Mouse (Mus musculus) E14TG2a.4 (cell line): ENCODE results near the gene Myh7.
A peak's percentile ranks its signal among the peaks of the same experiment; 100 is the strongest.
"Not testable (repeated sequence)": the region's sequence is repeated elsewhere in the genome, so short reads cannot be mapped to it uniquely, and the experiment has no call there.

Source experiments
- H3K27me3 ChIP-seq: 2 replicates; pipeline ENCODE4 v1.6.1; 2014; ENCODE audit warnings: low read length, control low read depth; ENCODE audit not compliant: insufficient read depth
- H3K36me3 ChIP-seq: 2 replicates; pipeline ENCODE4 v1.6.1; 2014; ENCODE audit warnings: low read length, control low read depth; ENCODE audit not compliant: insufficient read depth
- H3K4me1 ChIP-seq: replicated peaks from 2 replicates; pipeline ENCODE4 v1.6.1; 2014; ENCODE audit warnings: low read depth, low read length, control low read depth
- H3K4me3 ChIP-seq: replicated peaks from 2 replicates; pipeline ENCODE4 v1.5.1; 2014; ENCODE audit warnings: mild to moderate bottlenecking, low read length
- H3K9me3 ChIP-seq: 2 replicates; pipeline ENCODE4 v1.6.1; 2014; ENCODE audit warnings: low read length, control low read depth
- CTCF ChIP-seq: conservative IDR thresholded peaks from 2 replicates; pipeline ENCODE4 v1.5.1; 2014; ENCODE audit warnings: low read length
- NANOG ChIP-seq: IDR thresholded peaks from 2 replicates; pipeline ENCODE4 v1.6.1; 2014; ENCODE audit warnings: borderline replicate concordance, low read length, mixed read lengths
- POU5F1 ChIP-seq: IDR thresholded peaks from 2 replicates; pipeline ENCODE4 v1.6.1; 2014; ENCODE audit warnings: low read length, borderline replicate concordance

Myh7 gene

GRCm38 (mm10) chr14:54989886-54990441 is 4.5 kb downstream of the Myh7 start:
- no peak for TF ChIP-seq POU5F1
- no peak for TF ChIP-seq CTCF
- TF ChIP-seq NANOG: no peak
- Histone ChIP-seq H3K27me3 (peaks cover 45% of the 10 kb centered on the region), H3K4me3 (no peak overlapping the region), H3K36me3 (no peaks in the 10 kb centered on the region), H3K4me1 (no peaks in the 10 kb centered on the region), H3K9me3 (no peaks in the 10 kb centered on the region)

GRCm38 (mm10) chr14:54988882-54989281 is 5.5 kb downstream of the Myh7 start:
- no peak for TF ChIP-seq POU5F1
- no peak for TF ChIP-seq NANOG
- no peak for TF ChIP-seq CTCF
- Histone ChIP-seq H3K36me3 (no peaks in the 10 kb centered on the region), H3K4me1 (no peaks in the 10 kb centered on the region), H3K27me3 (peaks cover 41% of the 10 kb centered on the region), H3K4me3 (no peak overlapping the region), H3K9me3 (no peaks in the 10 kb centered on the region)

- not testable (repeated sequence) for H3K4me1 ChIP-seq, H3K36me3 ChIP-seq, H3K4me3 ChIP-seq, H3K9me3 ChIP-seq
- peaks cover 43% of the 10 kb centered on the region for H3K27me3 ChIP-seq
These were observed 6.0 kb downstream of the Myh7 start for GRCm38 (mm10) chr14:54988350-54988874.

DNA sequence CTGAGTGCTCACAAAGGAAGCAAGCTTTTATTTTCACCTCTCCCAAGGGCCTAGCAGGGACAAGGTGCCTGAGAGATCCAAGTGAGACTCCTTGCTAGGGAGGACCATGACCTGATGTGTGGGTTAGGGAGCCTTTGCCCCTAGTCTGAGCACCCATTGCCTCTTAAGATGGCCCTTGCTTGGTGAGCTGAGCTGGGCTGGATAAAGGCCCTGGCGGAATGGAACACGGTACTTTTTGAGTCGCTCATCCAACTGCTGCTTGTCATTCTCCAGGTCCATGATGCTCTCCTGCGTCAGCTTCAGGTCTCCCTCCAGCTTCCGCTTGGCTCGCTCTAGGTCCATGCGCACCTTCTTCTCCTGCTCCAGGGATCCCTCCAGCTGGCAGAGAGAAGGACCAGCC is 12.5 kb downstream of the Myh7 start:
- peaks cover 4% of the 10 kb centered on the region; the same call in 1 of the 2 replicates for H3K4me1 ChIP-seq
- H3K36me3 ChIP-seq: no peaks in the 10 kb centered on the region
- H3K27me3 ChIP-seq: peaks cover 59% of the 10 kb centered on the region

GRCm38 (mm10) chr14:54978664-54979063 is 15.8 kb downstream of the Myh7 start:
- H3K27me3 ChIP-seq: peaks cover 67% of the 10 kb centered on the region

More for the DNA sequence above, 12.5 kb downstream of the Myh7 start:
- TF ChIP-seq NANOG (no peak), CTCF (no peak), POU5F1 (no peak)
- H3K4me3 ChIP-seq: no peak overlapping the region
- peaks cover 4% of the 10 kb centered on the region; the same call in 1 of the 2 replicates for H3K9me3 ChIP-seq

GRCm38 (mm10) chr14:54976633-54977032 is 17.8 kb downstream of the Myh7 start, which contains the start of gene Gm17428:
Gene Gm17428 (plus strand): TSS chr14:54976933.
- Histone ChIP-seq H3K27me3 (peaks cover 73% of the 10 kb centered on the region), H3K36me3 (no peaks in the 10 kb centered on the region), H3K4me3 (no peak within 1 kb of the TSS), H3K4me1 (peaks cover 11% of the 10 kb centered on the region; the same call in 1 of the 2 replicates), H3K9me3 (peaks cover 4% of the 10 kb centered on the region; the same call in 1 of the 2 replicates)
- no peak for TF ChIP-seq CTCF
- no peak for TF ChIP-seq POU5F1
- no peak for TF ChIP-seq NANOG

More at GRCm38 (mm10) chr14:54978664-54979063, 15.8 kb downstream of the Myh7 start:
- TF ChIP-seq CTCF (no peak), NANOG (no peak), POU5F1 (no peak)
- H3K36me3 ChIP-seq: no peaks in the 10 kb centered on the region
- no peak overlapping the region for H3K4me3 ChIP-seq
- peaks cover 4% of the 10 kb centered on the region; the same call in 1 of the 2 replicates for H3K9me3 ChIP-seq
- H3K4me1 ChIP-seq: peaks cover 6% of the 10 kb centered on the region; the same call in 1 of the 2 replicates

DNA sequence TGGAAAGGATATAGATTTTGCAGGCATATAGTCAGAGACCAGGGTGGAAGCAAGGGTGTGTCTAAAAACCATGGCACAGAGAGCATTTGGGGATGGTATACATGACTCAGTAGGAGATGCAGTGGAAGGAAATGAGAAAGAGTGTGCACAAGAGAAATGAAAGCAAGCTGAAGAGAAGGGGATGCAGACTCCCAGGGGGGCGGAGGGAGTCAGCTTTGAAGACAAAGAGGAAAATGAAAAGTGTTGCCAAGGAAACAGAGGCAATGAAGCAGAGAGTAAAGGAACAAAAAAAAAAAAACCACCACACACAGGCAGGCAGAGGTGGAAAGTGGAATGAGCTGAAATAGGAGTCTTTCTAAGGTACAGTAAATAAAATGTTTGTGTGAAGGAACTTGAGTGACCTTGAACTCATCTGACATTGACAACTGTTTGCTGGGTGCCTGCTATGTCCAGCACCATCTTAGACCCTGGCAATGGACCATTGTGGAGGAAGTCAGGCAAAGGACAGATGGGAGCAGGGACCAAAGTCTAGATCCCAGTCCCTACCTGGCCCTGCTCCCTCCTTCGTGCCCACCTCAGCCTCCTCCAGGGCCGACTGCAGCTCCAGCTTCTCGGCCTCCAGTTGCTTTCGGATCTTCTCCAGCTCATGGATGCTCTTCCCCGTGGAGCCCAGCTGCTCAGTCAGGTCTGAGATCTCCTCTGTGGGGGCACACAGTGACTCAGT is 20.2 kb downstream of the Myh7 start:
- Histone ChIP-seq H3K9me3 (peaks cover 4% of the 10 kb centered on the region), H3K4me1 (peaks cover 8% of the 10 kb centered on the region; the same call in 1 of the 2 replicates), H3K36me3 (no peaks in the 10 kb centered on the region), H3K27me3 (peaks cover 81% of the 10 kb centered on the region), H3K4me3 (no peak overlapping the region)
- TF ChIP-seq NANOG (no peak), CTCF (no peak), POU5F1 (no peak)

GRCm38 (mm10) chr14:54972786-54973185 is 21.6 kb downstream of the Myh7 start:
- Histone ChIP-seq H3K27me3 (peaks cover 80% of the 10 kb centered on the region), H3K4me3 (0 out of 2 replicates have a peak overlapping the region, but pooled peaks have one; percentile 20)
- not testable (repeated sequence) for H3K9me3 ChIP-seq, H3K4me1 ChIP-seq, H3K36me3 ChIP-seq
